Mouse (Mus musculus) lung, postnatal 0 days (tissue): Measurements from ENCODE around the gene Smpd3.

Source experiments
- CTCF ChIP-seq: IDR thresholded peaks from 2 replicates; pipeline ENCODE4 v1.5.1; 2016; ENCODE audit warnings: antibody characterized with exemption, mild to moderate bottlenecking
- EP300 ChIP-seq: IDR thresholded peaks from 2 replicates; pipeline ENCODE4 v1.6.1; 2016; ENCODE audit warnings: antibody characterized with exemption, mild to moderate bottlenecking, control low read depth

- TF ChIP-seq EP300, result no peak
- no peak for TF ChIP-seq CTCF
Observed at GRCm38 (mm10) chr8:106336561-106336960, 1.2 kb downstream of the Smpd3 start.
